Mouse (Mus musculus) G1E (cell line): ENCODE results near the gene Grm2.

Source experiments
- CTCF ChIP-seq: IDR thresholded peaks from 2 replicates; pipeline ENCODE4 v1.5.1; 2012; ENCODE audit warnings: low read depth, low read length, inconsistent platforms, mixed read lengths
- GATA1 ChIP-seq: IDR thresholded peaks from 2 replicates; pipeline ENCODE4 v1.6.1; 2012; ENCODE audit warnings: borderline replicate concordance, low read length, inconsistent platforms, mixed read lengths
- POLR2AphosphoS5 ChIP-seq: IDR thresholded peaks from 2 replicates; pipeline ENCODE4 v1.6.1; 2012; ENCODE audit warnings: low read depth, low read length, inconsistent platforms; ENCODE audit not compliant: insufficient replicate concordance
- TAL1 ChIP-seq: conservative IDR thresholded peaks from 2 replicates; pipeline ENCODE4 v1.6.1; 2012; ENCODE audit warnings: low read depth, low read length, inconsistent platforms, mixed read lengths

DNA sequence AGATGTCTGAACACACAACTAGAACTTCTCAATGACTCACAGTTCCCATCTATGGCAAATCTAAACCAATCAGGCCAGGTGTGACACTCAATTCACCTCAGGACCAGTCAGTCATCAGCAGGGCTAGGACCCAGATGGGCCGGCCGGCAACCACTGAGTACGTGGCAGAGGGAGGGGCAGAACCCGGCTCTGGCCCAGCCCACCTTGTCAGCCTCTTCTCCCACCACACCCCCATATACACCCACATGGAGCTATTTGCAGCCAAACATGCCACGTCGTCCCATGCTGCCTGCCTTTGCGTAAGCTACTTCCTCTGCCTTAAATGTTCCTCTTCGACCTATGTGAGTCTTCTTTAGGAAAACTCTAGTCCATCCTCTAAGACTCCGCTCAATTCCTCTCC lies 20.1 kb upstream of the Grm2 start:
- TF ChIP-seq CTCF (no peak), POLR2AphosphoS5 (no peak), TAL1 (no peak), GATA1 (no peak)
